Mouse (Mus musculus) midbrain, embryonic 10.5 days (tissue): ENCODE measurements around the gene Zbtb49. TPM values are rescaled to one million over a fixed set of nuclear protein-coding genes. Genes with fewer than 3 reads are reported as not detected.

Experiments used
- DNase-seq: peaks from one replicate; pipeline ENCODE4 v3.0.0-alpha.2; 2017; ENCODE audit warnings: low spot score
- H3K27ac ChIP-seq: fragments of 300-500 bp; sonication (generic); replicated peaks from 2 replicates; pipeline ENCODE4 v1.5.1; 2016; ENCODE audit warnings: mild to moderate bottlenecking
- H3K27me3 ChIP-seq: fragments of 300-500 bp; sonication (generic); 2 replicates; pipeline ENCODE4 v1.6.1; 2016; ENCODE audit warnings: low read depth, mild to moderate bottlenecking; ENCODE audit not compliant: poor library complexity, severe bottlenecking
- H3K36me3 ChIP-seq: fragments of 300-500 bp; sonication (generic); 2 replicates; pipeline ENCODE4 v1.6.1; 2016; ENCODE audit warnings: mild to moderate bottlenecking, moderate library complexity
- H3K4me1 ChIP-seq: fragments of 300-500 bp; sonication (generic); 2 replicates; pipeline ENCODE4 v1.6.1; 2016
- H3K4me3 ChIP-seq: fragments of 300-500 bp; sonication (generic); 2 replicates; pipeline ENCODE4 v1.5.1; 2016; ENCODE audit warnings: mild to moderate bottlenecking, moderate library complexity
- H3K9me3 ChIP-seq: fragments of 300-500 bp; sonication (generic); replicated peaks from 2 replicates; pipeline ENCODE4 v1.6.1; 2016; ENCODE audit warnings: mild to moderate bottlenecking
- WGBS: fragments of 180-500 bp; shearing (Covaris S2); methylation state at CpG from one replicate; pipeline ENCODE4 v1.1.7; 2016; 5-methylcytosine and 5-hydroxymethylcytosine counted together
- polyA plus RNA-seq: library from polyadenylated mRNA; unstranded; fragments of >200 nt; fragmentation: Nextera tagmentation; extraction: Ambion mirVana; gene quantifications from 2 replicates; pipeline ENCODE4 v1.2.1, GENCODE M21; 2016

The Zbtb49 gene
- polyA plus RNA-seq, 1 experiment from 2014 or later: 15.7 TPM

- Histone ChIP-seq H3K4me1 (peaks cover 7% of the 10 kb centered on the region), H3K27me3 (no peaks in the 10 kb centered on the region), H3K36me3 (peaks cover 100% of the 10 kb centered on the region), H3K4me3 (no peak overlapping the region), H3K27ac (no peak overlapping the region), H3K9me3 (no peaks in the 10 kb centered on the region)
- WGBS: 94% methylated on average over 6 of the region's 6 CpGs
- no peak for DNase-seq
These were observed 73.7 kb downstream of the Zbtb49 start for GRCm38 (mm10) chr5:38146524-38146923.

GRCm38 (mm10) chr5:38140893-38141292 is 79.4 kb downstream of the Zbtb49 start:
- no peak for DNase-seq
- 92% methylated on average over 6 of the region's 6 CpGs for WGBS
- peaks cover 100% of the 10 kb centered on the region for H3K36me3 ChIP-seq

More at GRCm38 (mm10) chr5:38140893-38141292, 79.4 kb downstream of the Zbtb49 start:
- Histone ChIP-seq H3K9me3 (no peaks in the 10 kb centered on the region), H3K27ac (no peak overlapping the region), H3K4me3 (no peak overlapping the region), H3K27me3 (no peaks in the 10 kb centered on the region), H3K4me1 (no peaks in the 10 kb centered on the region)

Other genes with a start within 250 kb of the Zbtb49 start
- 48.6 and 55.8 TPM in 2 replicates for gene Stx18, start 181.7 kb downstream of the Zbtb49 start, polyA plus RNA-seq
- gene Nsg1, start 60.5 kb downstream of the Zbtb49 start, polyA plus RNA-seq: 115 and 187 TPM in 2 replicates
- gene Lyar, start within 50 bp of the Zbtb49 start, polyA plus RNA-seq: 137 and 169 TPM in 2 replicates
- gene Tmem128, start 39.7 kb upstream of the Zbtb49 start, polyA plus RNA-seq: 83.3 and 89.2 TPM in 2 replicates
- gene Otop1, start 55.5 kb upstream of the Zbtb49 start, polyA plus RNA-seq: 0.10 TPM in 1 of 2 replicates, not detected in the other
- gene Drd5, start 98.9 kb upstream of the Zbtb49 start, polyA plus RNA-seq: 0.10 TPM in 1 of 2 replicates, not detected in the other